Mouse (Mus musculus) neural tube, embryonic 13.5 days (tissue): Measurements from ENCODE around the gene Edn3. TPM values are rescaled to one million over a fixed set of nuclear protein-coding genes. Genes with fewer than 3 reads are reported as not detected.

Experiments
- ATAC-seq: fragments of 200-750 bp; cut with Nextera tagmentation; 2 replicates; pipeline ENCODE4 v1.8.0; 2017; ENCODE audit warnings: low read depth, mild to moderate bottlenecking, moderate TSS enrichment, moderate library complexity
- H3K27ac ChIP-seq: fragments of 300-500 bp; sonication (generic); replicated peaks from 2 replicates; pipeline ENCODE4 v1.5.1; 2015; ENCODE audit warnings: moderate library complexity, mild to moderate bottlenecking, inconsistent platforms
- H3K27me3 ChIP-seq: fragments of 300-500 bp; sonication (generic); 2 replicates; pipeline ENCODE4 v1.6.1; 2015; ENCODE audit warnings: mild to moderate bottlenecking, inconsistent platforms
- H3K36me3 ChIP-seq: fragments of 300-500 bp; sonication (generic); 2 replicates; pipeline ENCODE4 v1.6.1; 2015; ENCODE audit warnings: mild to moderate bottlenecking, inconsistent platforms
- H3K4me1 ChIP-seq: fragments of 300-500 bp; sonication (generic); replicated peaks from 2 replicates; pipeline ENCODE4 v1.6.1; 2015; ENCODE audit warnings: inconsistent platforms
- H3K4me2 ChIP-seq: fragments of 300-500 bp; sonication (generic); 2 replicates; pipeline ENCODE4 v1.6.1; 2015; ENCODE audit warnings: inconsistent platforms, mild to moderate bottlenecking, moderate library complexity
- H3K4me3 ChIP-seq: fragments of 300-500 bp; sonication (generic); 2 replicates; pipeline ENCODE4 v1.5.1; 2015; ENCODE audit warnings: mild to moderate bottlenecking, inconsistent platforms
- H3K9ac ChIP-seq: fragments of 300-500 bp; sonication (generic); 2 replicates; pipeline ENCODE4 v1.6.1; 2015; ENCODE audit warnings: moderate library complexity, mild to moderate bottlenecking, inconsistent platforms
- H3K9me3 ChIP-seq: fragments of 300-500 bp; sonication (generic); 2 replicates; pipeline ENCODE4 v1.6.1; 2016; ENCODE audit warnings: inconsistent platforms
- WGBS: fragments of 180-500 bp; shearing (Covaris S2); methylation state at CpG from one replicate; pipeline ENCODE4 v1.1.7; 2015; 5-methylcytosine and 5-hydroxymethylcytosine counted together
- polyA plus RNA-seq: library from polyadenylated mRNA; unstranded; fragments of >200 nt; fragmentation: Nextera tagmentation; extraction: Ambion mirVana; gene quantifications from 2 replicates; pipeline ENCODE4 v1.2.1, GENCODE M21; 2015

Gene Edn3
- 6.0 and 7.8 TPM in 2 replicates for polyA plus RNA-seq

DNA sequence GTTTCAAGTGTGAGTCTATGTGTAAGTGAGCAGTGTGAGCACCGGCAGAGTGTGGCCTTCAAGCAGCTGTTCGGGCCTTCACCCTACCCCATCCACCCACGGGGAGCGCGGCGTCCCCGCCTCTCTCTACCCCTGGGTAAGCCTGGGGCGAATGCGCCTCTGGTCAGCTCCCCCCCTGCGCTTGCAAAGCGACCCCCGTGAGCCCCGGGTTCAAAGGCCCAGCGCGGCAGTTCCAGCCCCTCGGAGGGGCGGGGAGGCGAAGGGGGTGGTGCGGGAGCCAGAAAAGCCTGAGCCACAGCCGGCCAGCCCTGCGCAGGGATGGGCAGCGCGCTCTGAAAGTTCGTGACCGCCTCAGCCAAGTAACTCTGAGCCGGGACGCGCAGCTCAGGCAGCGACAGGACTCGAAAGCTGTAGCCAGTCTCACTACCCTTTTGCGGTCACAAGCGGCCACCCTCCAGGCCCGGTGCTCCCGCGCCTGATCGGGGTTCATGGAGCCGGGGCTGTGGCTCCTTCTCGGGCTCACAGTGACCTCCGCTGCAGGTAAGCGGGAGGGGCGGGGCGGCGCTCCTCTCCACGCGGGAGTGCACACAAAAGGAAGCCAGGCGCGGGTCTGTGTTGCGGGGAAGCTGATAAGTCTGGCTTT is at the start of gene Edn3:
Gene Edn3 (plus strand): TSS at position 141 of the 643 bp plus-strand sequence.
- peaks cover 27% of the 10 kb centered on the region for H3K27me3 ChIP-seq
- ATAC-seq, result peak; percentile 69
- H3K4me1 ChIP-seq, result peaks cover 8% of the 10 kb centered on the region
- no peaks in the 10 kb centered on the region for H3K9me3 ChIP-seq
- no peaks in the 10 kb centered on the region for H3K36me3 ChIP-seq
- H3K4me2 ChIP-seq, result peak within 1 kb of the TSS; percentile 71
- H3K27ac ChIP-seq, result no peak within 1 kb of the TSS
- H3K9ac ChIP-seq, result peak within 1 kb of the TSS; percentile 52
- peak within 1 kb of the TSS; percentile 35 for H3K4me3 ChIP-seq
- under 1% methylated on average over 48 of the region's 48 CpGs for WGBS

DNA sequence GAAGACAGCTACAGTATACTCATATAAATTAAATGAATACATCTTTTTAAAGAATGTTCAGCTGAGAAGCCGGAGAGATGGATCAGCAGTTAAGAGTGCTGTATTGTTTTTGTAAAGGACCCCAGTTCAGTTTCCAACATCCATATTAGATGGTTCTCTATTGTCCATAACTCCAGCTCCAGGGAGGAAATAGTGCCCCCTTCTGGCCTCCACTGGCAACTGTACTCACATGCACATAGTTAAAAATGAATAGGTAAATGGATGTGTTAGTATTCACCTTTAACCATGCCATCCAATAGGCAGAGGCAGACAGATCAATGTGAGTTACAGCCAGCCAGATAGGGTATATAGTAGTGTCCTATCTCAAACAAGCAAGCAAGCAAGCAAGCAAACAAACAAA is 48.4 kb upstream of the Edn3 start:
- no peak overlapping the region for H3K9ac ChIP-seq
- no peak overlapping the region for H3K4me3 ChIP-seq
- no peak overlapping the region for H3K27ac ChIP-seq
- no peak overlapping the region for H3K4me2 ChIP-seq
- H3K36me3 ChIP-seq, result no peaks in the 10 kb centered on the region
- ATAC-seq, result no peak
- H3K9me3 ChIP-seq, result no peaks in the 10 kb centered on the region
- WGBS, result 93% methylated on average over 1 of the region's 1 CpGs
- no peaks in the 10 kb centered on the region for H3K4me1 ChIP-seq
- no peaks in the 10 kb centered on the region for H3K27me3 ChIP-seq

DNA sequence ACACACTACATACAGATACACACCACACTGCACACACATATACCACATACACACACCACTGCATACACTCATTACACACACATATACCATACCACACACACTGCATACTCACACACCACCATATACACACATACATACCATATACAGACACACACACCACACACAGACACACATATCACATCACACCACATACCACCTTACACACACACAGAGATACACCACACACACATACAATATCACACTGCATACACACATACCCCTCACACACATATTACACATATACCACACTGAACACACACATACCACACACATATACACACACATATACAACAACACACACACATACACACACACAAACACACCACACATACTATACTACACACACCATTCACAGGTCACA is 44.5 kb upstream of the Edn3 start:
- Histone ChIP-seq H3K9ac (no peak overlapping the region), H3K4me2 (no peak overlapping the region), H3K4me3 (no peak overlapping the region), H3K4me1 (no peaks in the 10 kb centered on the region), H3K27me3 (no peaks in the 10 kb centered on the region), H3K9me3 (no peaks in the 10 kb centered on the region), H3K36me3 (no peaks in the 10 kb centered on the region), H3K27ac (no peak overlapping the region)
- ATAC-seq, result no peak

DNA sequence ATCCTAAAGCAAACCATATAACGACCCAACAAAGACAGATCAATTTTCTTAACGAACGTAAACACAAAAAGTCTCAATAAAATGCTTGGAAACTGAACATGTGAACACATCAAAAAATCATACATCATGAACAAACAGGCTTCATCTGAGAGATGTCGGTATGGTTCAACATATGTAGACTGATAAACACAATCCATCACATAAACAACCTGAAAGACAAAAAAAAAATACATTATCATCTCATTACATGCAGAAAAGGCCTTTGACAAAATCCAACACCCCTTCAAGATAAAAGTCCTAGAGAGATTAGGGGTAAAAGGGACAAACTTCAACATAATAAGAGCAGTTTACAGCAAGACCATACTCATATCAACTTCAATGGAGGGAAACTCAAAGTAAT is 42.6 kb upstream of the Edn3 start:
- H3K9me3 ChIP-seq, result no peaks in the 10 kb centered on the region

DNA sequence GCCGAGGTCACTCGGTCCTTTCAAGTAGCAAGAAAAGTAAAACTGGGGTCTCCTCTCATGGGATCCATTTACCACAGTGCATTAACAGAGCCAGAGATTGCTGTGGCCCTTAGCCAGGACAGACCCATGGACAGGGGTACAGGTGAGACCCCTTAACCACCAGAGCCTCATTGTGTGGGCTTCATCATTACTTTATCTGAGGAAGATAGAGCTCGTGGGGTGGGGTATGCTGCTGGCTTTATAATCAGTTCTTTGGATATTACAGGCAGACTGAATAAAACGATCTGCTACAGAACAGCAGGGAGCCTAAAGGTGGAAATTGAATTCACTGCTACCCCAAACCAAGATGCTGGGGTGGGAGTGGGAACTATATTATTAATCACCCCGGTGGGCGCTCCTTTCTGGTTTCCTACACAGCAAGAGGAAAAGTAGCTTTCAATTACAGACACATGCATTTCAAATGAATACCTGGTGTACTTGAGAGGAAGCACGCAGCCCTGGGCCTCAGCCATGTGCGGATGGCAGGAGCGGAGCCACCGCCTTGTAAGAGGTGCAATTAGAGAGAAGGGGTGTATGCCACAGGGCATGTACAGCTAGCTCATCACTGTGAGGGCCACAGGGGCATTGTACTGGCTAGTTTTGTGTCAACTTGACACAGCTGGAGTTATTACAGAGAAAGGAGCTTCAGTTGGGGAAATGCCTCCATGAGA is 33.1 kb upstream of the Edn3 start:
- peak overlapping the region; percentile 57; the same call in 1 of the 2 replicates for H3K27ac ChIP-seq
- H3K4me2 ChIP-seq, result no peak overlapping the region
- H3K4me3 ChIP-seq, result no peak overlapping the region
- H3K4me1 ChIP-seq, result peaks cover 24% of the 10 kb centered on the region
- no peak; the same call in 1 of the 2 replicates for ATAC-seq
- H3K27me3 ChIP-seq, result no peaks in the 10 kb centered on the region
- H3K9ac ChIP-seq, result no peak overlapping the region
- no peaks in the 10 kb centered on the region for H3K36me3 ChIP-seq
- 64% methylated on average over 10 of the region's 10 CpGs for WGBS
- no peaks in the 10 kb centered on the region for H3K9me3 ChIP-seq

More for the DNA sequence above, 42.6 kb upstream of the Edn3 start:
- Histone ChIP-seq H3K27ac (no peak overlapping the region), H3K36me3 (no peaks in the 10 kb centered on the region), H3K4me3 (no peak overlapping the region), H3K4me2 (no peak overlapping the region), H3K9ac (no peak overlapping the region), H3K4me1 (no peaks in the 10 kb centered on the region), H3K27me3 (no peaks in the 10 kb centered on the region)
- no peak for ATAC-seq
- 90% methylated on average over 4 of the region's 4 CpGs for WGBS

DNA sequence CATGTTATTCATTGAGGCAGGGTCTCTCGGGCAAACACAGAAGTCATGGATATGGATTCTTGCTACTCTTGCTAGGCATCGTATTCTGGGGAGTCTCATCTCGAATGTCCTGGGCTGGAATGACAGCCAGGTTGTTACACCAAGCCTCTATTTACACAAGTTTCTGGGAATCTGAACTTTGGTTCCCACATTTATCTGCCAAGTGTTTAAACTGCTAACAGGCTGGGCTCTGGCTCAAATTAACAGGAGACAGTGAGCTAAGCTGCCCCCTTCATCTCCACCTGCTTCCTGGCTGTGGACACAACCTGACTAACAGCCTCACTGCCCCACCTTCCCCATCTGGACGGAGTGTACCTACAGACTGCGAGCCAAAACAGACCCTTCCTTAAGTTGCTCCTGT is 28.5 kb upstream of the Edn3 start:
- Histone ChIP-seq H3K27me3 (no peaks in the 10 kb centered on the region), H3K36me3 (no peaks in the 10 kb centered on the region), H3K9ac (no peak overlapping the region), H3K4me2 (no peak overlapping the region), H3K4me1 (no peaks in the 10 kb centered on the region), H3K4me3 (no peak overlapping the region), H3K27ac (no peak overlapping the region), H3K9me3 (no peaks in the 10 kb centered on the region)
- no peak for ATAC-seq
- 88% methylated on average over 5 of the region's 5 CpGs for WGBS

DNA sequence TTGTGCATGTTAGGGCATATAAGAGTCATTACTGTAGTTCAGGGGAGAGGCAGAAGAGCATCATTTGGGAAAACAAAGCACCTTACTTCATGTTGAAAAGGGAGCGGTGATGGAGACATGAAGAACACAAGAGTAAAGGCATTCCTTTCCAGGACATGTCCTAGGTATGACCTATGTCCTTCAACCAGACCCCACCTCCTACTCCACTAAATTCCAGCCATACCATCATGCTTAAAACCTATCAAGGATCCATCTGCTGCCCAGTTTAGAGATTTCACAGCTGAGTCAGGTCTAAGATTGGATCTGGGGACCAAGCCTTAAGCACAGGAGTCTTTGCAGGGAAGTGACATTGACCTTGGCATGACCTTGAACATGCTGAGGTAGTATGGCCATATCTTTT is 25.1 kb upstream of the Edn3 start:
- Histone ChIP-seq H3K4me2 (no peak overlapping the region), H3K27ac (no peak overlapping the region), H3K36me3 (no peaks in the 10 kb centered on the region), H3K4me1 (no peaks in the 10 kb centered on the region), H3K4me3 (no peak overlapping the region), H3K9ac (no peak overlapping the region), H3K9me3 (no peaks in the 10 kb centered on the region), H3K27me3 (no peaks in the 10 kb centered on the region)
- no peak for ATAC-seq
- 97% methylated on average over 1 of the region's 1 CpGs for WGBS

DNA sequence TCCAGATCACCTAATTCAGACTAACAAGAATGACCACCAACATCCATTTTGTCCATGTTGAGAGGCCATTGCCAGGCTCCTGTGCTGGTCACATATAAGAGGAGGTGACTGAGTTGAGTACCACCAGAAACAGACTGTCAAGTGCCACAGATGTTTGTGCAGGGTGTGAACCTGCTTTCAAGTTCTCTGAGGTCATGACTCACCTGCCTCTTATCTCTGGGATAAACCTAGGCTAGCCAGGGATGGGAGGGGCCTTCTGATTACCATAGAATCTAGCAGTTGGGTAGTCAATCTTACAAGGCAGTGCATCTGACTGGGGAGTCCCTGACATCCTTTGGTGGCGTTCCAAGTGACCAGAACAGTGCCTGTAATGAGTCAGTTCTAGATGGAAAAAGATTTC is 13.2 kb upstream of the Edn3 start:
- Histone ChIP-seq H3K4me3 (no peak overlapping the region), H3K9ac (no peak overlapping the region), H3K4me1 (no peaks in the 10 kb centered on the region), H3K27ac (no peak overlapping the region), H3K36me3 (no peaks in the 10 kb centered on the region), H3K9me3 (no peaks in the 10 kb centered on the region), H3K27me3 (no peaks in the 10 kb centered on the region), H3K4me2 (no peak overlapping the region)
- 96% methylated on average over 1 of the region's 1 CpGs for WGBS
- no peak for ATAC-seq

DNA sequence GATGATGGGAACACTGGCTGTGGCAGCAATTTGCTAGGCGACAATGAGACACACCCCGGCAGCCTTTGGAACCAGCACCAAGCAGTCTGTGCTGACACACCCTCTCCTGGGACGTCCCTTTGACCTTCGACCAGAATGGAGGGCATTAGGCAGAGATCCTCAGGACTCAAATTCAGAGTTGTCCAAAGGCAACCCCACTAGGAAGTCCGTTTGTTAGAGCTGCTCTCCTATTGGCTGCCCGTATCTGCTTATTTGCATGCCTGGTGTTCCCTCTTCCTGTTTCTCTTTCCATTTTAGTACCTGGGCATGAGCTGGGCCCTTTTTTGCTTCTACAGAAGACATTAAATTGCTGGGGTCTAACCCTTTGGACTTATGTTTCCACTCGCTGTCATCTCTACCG is 12.0 kb upstream of the Edn3 start:
- no peak for ATAC-seq
- no peak overlapping the region for H3K4me3 ChIP-seq
- no peaks in the 10 kb centered on the region for H3K9me3 ChIP-seq
- no peak overlapping the region for H3K27ac ChIP-seq
- no peaks in the 10 kb centered on the region for H3K4me1 ChIP-seq
- 80% methylated on average over 8 of the region's 8 CpGs for WGBS
- H3K36me3 ChIP-seq, result no peaks in the 10 kb centered on the region
- H3K27me3 ChIP-seq, result no peaks in the 10 kb centered on the region
- H3K9ac ChIP-seq, result no peak overlapping the region
- H3K4me2 ChIP-seq, result no peak overlapping the region

DNA sequence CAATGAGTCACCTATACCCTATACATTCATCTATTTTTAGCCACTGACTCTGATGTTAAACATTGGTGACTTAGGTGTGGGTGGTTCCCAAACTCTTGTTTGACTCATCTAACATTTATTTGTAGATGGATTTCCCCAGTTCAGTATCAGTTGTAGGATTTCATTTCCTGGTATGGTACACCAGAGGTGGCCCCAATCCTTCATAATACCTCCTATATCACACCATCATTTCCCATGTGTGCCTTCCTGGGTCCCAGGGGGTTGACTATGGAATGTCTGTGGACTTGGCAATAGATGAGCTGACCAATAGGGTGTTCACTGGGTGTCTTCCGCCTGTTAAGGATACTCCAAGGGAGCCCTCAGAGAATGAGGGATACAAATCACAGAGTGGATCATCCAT is 7.2 kb upstream of the Edn3 start:
- WGBS, result 91% methylated on average over 1 of the region's 1 CpGs
- no peak overlapping the region for H3K27ac ChIP-seq
- no peaks in the 10 kb centered on the region for H3K36me3 ChIP-seq
- no peak overlapping the region for H3K4me2 ChIP-seq
- no peak overlapping the region for H3K4me3 ChIP-seq
- H3K9me3 ChIP-seq, result no peaks in the 10 kb centered on the region
- no peaks in the 10 kb centered on the region for H3K4me1 ChIP-seq
- no peak overlapping the region for H3K9ac ChIP-seq
- no peak for ATAC-seq
- H3K27me3 ChIP-seq, result no peaks in the 10 kb centered on the region

DNA sequence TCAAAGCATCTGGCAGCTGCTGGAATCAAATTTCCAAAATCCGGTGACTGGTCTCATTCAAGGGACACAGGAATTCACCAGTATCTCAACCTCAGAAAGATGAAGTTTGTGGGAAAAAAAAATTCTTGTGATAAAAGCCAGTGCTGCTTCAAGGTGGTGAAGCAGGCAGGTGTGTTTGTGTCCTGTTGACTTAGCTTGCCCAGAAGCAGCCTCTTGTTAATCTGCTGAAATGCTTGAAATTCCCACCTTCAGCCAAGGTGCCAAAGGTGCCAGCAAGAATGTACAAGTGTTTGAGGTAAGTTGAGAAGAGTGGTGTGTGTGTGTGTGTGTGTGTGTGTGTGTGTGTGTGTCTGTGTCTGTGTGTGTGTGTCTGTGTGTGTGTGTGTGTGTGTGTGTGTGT is 6.2 kb upstream of the Edn3 start:
- Histone ChIP-seq H3K4me2 (no peak overlapping the region), H3K36me3 (no peaks in the 10 kb centered on the region), H3K9me3 (no peaks in the 10 kb centered on the region), H3K9ac (no peak overlapping the region), H3K4me3 (no peak overlapping the region), H3K27ac (no peak overlapping the region), H3K4me1 (no peaks in the 10 kb centered on the region), H3K27me3 (no peaks in the 10 kb centered on the region)
- WGBS, result 89% methylated on average over 1 of the region's 1 CpGs
- ATAC-seq, result no peak

DNA sequence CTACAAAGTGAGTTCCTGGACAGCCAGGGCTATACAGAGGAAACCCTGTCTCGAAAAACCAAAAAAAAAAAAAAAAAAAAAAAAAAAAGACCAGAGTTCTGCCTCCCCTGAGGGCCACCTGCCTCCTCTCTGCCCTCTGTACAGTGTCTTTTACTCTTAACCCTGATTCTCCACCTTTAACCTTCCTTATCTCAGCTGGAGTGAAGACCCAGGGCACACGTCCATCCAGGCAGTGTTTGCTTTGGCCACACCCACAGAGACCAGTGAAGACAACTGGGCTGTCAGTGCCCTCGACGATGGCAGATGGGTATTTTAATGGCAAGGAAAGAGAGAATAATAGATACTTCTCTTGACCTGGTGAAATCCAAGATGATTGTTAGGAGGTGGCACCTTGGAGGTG is 1.2 kb upstream of the Edn3 start:
- Histone ChIP-seq H3K4me1 (peaks cover 8% of the 10 kb centered on the region), H3K36me3 (no peaks in the 10 kb centered on the region), H3K27ac (no peak overlapping the region), H3K4me3 (no peak overlapping the region), H3K4me2 (no peak overlapping the region), H3K27me3 (peaks cover 27% of the 10 kb centered on the region), H3K9me3 (no peaks in the 10 kb centered on the region), H3K9ac (no peak overlapping the region)
- ATAC-seq, result no peak
- WGBS, result 78% methylated on average over 4 of the region's 4 CpGs
